Mouse (Mus musculus) ES-E14 (cell line): ENCODE data around the gene Epha5. TPM values are rescaled to one million over a fixed set of nuclear protein-coding genes. Genes with fewer than 3 reads are reported as not detected.
A peak's percentile ranks its signal among the peaks of the same experiment; 100 is the strongest.

Source experiments
- DNase-seq: peaks from one replicate; pipeline ENCODE4 v3.0.0-alpha.2; 2013; ENCODE audit warnings: low read depth, low spot score
- H3K27ac ChIP-seq: 2 replicates; pipeline ENCODE4 v1.5.1; 2012; ENCODE audit warnings: low read depth, mild to moderate bottlenecking, low read length, moderate library complexity, mixed read lengths; ENCODE audit not compliant: poor library complexity, insufficient read depth, severe bottlenecking
- H3K36me3 ChIP-seq: 2 replicates; pipeline ENCODE4 v1.6.1; 2012; ENCODE audit warnings: mild to moderate bottlenecking, low read length, moderate library complexity, mixed read lengths; ENCODE audit not compliant: control insufficient read depth, poor library complexity, insufficient read depth, severe bottlenecking
- H3K4me1 ChIP-seq, 2 experiments: fragments of 150-350 bp in 1 of 2; sonication (generic) in 1 of 2; 2 replicates each; pipeline ENCODE4 v1.6.1; 2012; ENCODE audit warnings: low read length in 2 of 2, mild to moderate bottlenecking in 1 of 2, mixed read lengths in 1 of 2; ENCODE audit not compliant: control insufficient read depth in 2 of 2, insufficient read depth in 2 of 2, poor library complexity in 1 of 2
- H3K4me3 ChIP-seq, 2 experiments: fragments of 150-350 bp in 1 of 2; sonication (generic) in 1 of 2; 2 replicates each; pipeline ENCODE4 v1.5.1; 2012; ENCODE audit warnings: low read length in 2 of 2, low read depth in 1 of 2, mild to moderate bottlenecking in 1 of 2, mixed read lengths in 1 of 2; ENCODE audit not compliant: insufficient read depth in 1 of 2, poor library complexity in 1 of 2, severe bottlenecking in 1 of 2
- H3K9ac ChIP-seq: 2 replicates; pipeline ENCODE4 v1.6.1; 2012; ENCODE audit warnings: low read depth, mild to moderate bottlenecking, low read length, mixed read lengths; ENCODE audit not compliant: poor library complexity, insufficient read depth, severe bottlenecking
- H3K9me3 ChIP-seq: fragments of 150-350 bp; sonication (generic); 2 replicates; pipeline ENCODE4 v1.6.1; 2012; ENCODE audit warnings: low read depth, mild to moderate bottlenecking, low read length; ENCODE audit not compliant: control insufficient read depth, insufficient read depth
- CHD2 ChIP-seq: IDR thresholded peaks from 2 replicates; pipeline ENCODE4 v1.6.1; 2014; ENCODE audit warnings: mild to moderate bottlenecking, low read depth, low read length, inconsistent platforms
- HCFC1 ChIP-seq: IDR thresholded peaks from 2 replicates; pipeline ENCODE4 v1.6.1; 2012; ENCODE audit warnings: low read length, inconsistent platforms, borderline replicate concordance; ENCODE audit not compliant: insufficient read depth
- MAFK ChIP-seq: IDR thresholded peaks from 2 replicates; pipeline ENCODE4 v1.6.1; 2014; ENCODE audit warnings: mild to moderate bottlenecking, low read depth, low read length, inconsistent platforms; ENCODE audit not compliant: insufficient read depth
- ZC3H11A ChIP-seq: IDR thresholded peaks from 2 replicates; pipeline ENCODE4 v1.6.1; 2012; ENCODE audit warnings: low read depth, mild to moderate bottlenecking, inconsistent platforms, low read length, borderline replicate concordance
- ZNF384 ChIP-seq: IDR thresholded peaks from 2 replicates; pipeline ENCODE4 v1.6.1; 2012; ENCODE audit warnings: low read depth, low read length, inconsistent platforms
- in situ Hi-C, 2 experiments: fragments of 600-800 bp; cut with MboI; formaldehyde crosslinking; loops; one replicate each; pipeline ENCODE4 v1.15.1; 2025; ENCODE audit warnings: low sequenced_read_pairs in 2 of 2, inconsistent platforms in 1 of 2; ENCODE audit not compliant: unreplicated experiment in 2 of 2
- total RNA-seq: library from RNA; depleted of rRNA; stranded (reverse); fragments of 300-350 nt; gene quantifications from 2 replicates; pipeline ENCODE4 v1.2.3, GENCODE M21; 2012

The Epha5 gene
- total RNA-seq, 1 experiment = 0.13 TPM

DNA sequence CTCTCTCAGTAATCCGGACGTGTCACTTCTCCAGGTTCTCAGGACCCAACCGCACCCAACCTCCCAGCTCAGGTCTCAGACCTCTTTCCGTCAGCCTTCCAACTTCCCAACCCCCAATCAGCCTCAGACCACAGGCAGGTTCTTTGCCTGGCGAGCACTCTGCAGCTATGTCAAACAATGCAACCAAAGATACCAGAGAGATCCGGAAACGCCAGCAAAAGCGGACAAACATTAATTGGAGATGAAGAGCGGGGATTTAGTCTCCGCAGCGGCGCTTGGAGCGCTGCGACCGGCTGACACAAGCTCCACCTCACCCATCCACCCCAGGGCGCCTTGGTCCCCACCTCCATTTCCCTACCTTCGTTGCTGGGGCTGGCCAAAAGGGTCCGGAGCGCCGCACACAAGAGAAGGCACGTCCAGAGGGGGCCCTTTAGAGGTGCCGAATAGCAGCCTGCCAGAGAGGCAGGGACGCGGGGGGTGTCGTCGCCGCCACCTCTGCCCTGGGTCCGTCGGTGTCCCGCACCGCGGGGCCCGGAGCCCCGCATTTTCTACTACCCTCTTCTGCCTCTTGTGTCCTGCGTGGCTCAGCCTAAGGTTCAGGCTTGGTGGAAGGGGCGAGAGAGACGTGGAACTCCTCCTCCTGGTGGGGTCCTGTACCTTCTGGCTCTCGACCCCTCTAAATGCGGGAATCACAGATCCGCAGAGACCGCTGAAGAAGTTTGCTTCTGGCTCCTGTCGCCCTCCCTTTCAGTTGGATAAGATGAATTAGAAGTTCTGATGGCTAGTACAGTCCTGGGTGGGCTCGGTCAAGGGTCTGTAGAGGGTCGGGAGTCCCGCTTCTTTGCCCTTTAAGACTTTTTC is 991 bp downstream of the Epha5 start:
- DNase-seq = peak; percentile 17
- H3K9me3 ChIP-seq = no peaks in the 10 kb centered on the region
- H3K4me1 ChIP-seq = no peaks in the 10 kb centered on the region
- no peak overlapping the region for H3K27ac ChIP-seq
- TF ChIP-seq ZNF384 (no peak), MAFK (no peak), HCFC1 (no peak), CHD2 (no peak), ZC3H11A (no peak)
- H3K4me3 ChIP-seq = peak overlapping the region; percentile 23 to 63
- in situ Hi-C loops = no loop called here
- H3K36me3 ChIP-seq = no peaks in the 10 kb centered on the region
- no peak overlapping the region for H3K9ac ChIP-seq

DNA sequence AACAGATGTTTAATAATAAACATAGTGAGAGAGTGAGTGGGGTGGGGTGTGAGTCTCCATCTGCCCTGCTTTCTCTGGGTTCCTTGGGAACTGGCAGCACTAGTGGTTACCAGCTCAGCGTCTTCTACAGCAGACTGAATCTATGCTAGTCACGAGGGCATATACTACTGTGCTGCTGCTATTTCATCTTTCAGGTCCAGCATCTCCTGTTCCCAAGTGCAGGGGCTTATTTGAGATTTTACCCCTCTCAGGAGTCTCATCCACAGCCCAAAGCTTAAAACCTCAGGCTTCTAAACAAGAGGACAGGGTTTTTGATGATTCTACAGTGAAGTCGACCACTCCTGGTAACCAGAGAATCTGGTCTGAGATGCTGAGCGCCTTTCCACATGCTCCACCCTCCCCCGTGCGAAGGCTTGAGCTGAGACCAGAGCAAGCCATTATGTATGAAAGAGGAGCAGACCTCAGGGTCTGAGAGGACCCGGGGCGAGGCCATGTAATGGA is 2.2 kb downstream of the Epha5 start:
- Histone ChIP-seq H3K9me3 (no peaks in the 10 kb centered on the region), H3K4me3 (no peak overlapping the region), H3K36me3 (no peaks in the 10 kb centered on the region), H3K9ac (no peak overlapping the region), H3K4me1 (no peaks in the 10 kb centered on the region), H3K27ac (no peak overlapping the region)
- no peak for DNase-seq
- in situ Hi-C loops = no loop called here
- no peak for TF ChIP-seq ZC3H11A
- no peak for TF ChIP-seq MAFK
- no peak for TF ChIP-seq CHD2
- TF ChIP-seq ZNF384 = no peak

DNA sequence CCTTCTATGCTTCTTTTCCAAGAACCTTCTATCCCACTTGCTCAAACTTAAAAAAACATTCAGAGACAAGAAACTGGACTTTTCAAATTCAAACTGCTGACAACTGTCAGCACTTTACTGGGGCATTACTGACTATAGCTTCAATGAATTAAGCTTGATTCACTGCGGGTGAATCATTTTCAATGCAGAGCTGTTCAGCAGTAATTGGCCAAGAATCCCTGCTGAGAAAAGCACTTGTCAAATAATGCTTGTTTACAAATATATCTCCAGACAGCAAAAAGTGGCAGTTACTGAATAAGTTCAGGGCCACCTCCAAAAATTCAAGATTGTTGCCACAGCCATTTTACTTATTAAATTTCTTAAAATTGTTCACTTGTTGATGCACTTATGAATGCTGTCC is 4.2 kb downstream of the Epha5 start:
- H3K4me3 ChIP-seq = no peak overlapping the region
- no peaks in the 10 kb centered on the region for H3K36me3 ChIP-seq
- DNase-seq = no peak
- H3K9me3 ChIP-seq = no peaks in the 10 kb centered on the region
- in situ Hi-C loops = no loop called here
- H3K9ac ChIP-seq = no peak overlapping the region
- H3K27ac ChIP-seq = no peak overlapping the region
- H3K4me1 ChIP-seq = no peaks in the 10 kb centered on the region
- TF ChIP-seq ZNF384 = no peak
- TF ChIP-seq MAFK = no peak
- no peak for TF ChIP-seq ZC3H11A
- no peak for TF ChIP-seq CHD2
- TF ChIP-seq HCFC1 = no peak

GRCm38 (mm10) chr5:84408370-84408769 is 8.8 kb downstream of the Epha5 start:
- no peak overlapping the region for H3K4me3 ChIP-seq
- no peaks in the 10 kb centered on the region for H3K36me3 ChIP-seq
- no peaks in the 10 kb centered on the region for H3K4me1 ChIP-seq
- in situ Hi-C loops = no loop called here
- no peaks in the 10 kb centered on the region for H3K9me3 ChIP-seq
- no peak overlapping the region for H3K27ac ChIP-seq
- TF ChIP-seq ZC3H11A (no peak), MAFK (no peak), CHD2 (no peak), HCFC1 (no peak), ZNF384 (no peak)
- H3K9ac ChIP-seq = no peak overlapping the region
- peak; percentile 7 for DNase-seq

DNA sequence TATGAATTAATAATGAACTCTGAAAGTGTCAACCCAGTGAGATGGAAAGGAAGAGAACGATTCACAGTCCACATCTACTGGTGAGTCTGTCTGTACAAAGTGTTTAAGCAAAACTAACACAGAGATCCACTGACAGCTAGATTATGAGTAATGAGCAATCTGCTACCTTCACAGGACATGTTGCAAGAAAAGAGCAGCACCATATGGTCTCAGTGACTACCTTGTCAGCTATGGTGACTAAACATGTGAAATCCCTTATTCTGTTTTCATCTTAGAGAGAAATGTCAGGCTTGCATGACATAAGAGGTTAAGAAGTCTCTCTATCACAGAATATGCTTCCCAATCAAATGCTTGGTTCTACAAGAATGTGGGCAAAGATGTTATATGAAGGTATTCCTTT is 20.1 kb downstream of the Epha5 start:
- TF ChIP-seq ZC3H11A = no peak
- TF ChIP-seq HCFC1 = no peak
- no peak for TF ChIP-seq ZNF384
- no peak for TF ChIP-seq CHD2
- TF ChIP-seq MAFK = no peak
- DNase-seq = no peak
- Histone ChIP-seq H3K27ac (no peak overlapping the region), H3K4me3 (no peak overlapping the region), H3K9ac (no peak overlapping the region), H3K36me3 (no peaks in the 10 kb centered on the region), H3K9me3 (no peaks in the 10 kb centered on the region), H3K4me1 (no peaks in the 10 kb centered on the region)
- in situ Hi-C loops = no loop called here
